Mouse (Mus musculus) liver, postnatal 0 days (tissue): ENCODE measurements around the gene Olfr576.

Experiments used
- CTCF ChIP-seq: sonication (generic); IDR thresholded peaks from 2 replicates; pipeline ENCODE4 v1.5.1; 2016; ENCODE audit warnings: antibody characterized with exemption, low read depth
- EP300 ChIP-seq: IDR thresholded peaks from 2 replicates; pipeline ENCODE4 v1.6.1; 2016; ENCODE audit warnings: antibody characterized with exemption, low read depth, mild to moderate bottlenecking

- TF ChIP-seq CTCF = no peak
- TF ChIP-seq EP300 = no peak
These were observed at the start of gene Olfr576 for GRCm38 (mm10) chr7:102962360-102962759.
